In genomic region chr7:141468522-141469211, GRCm38 (mm10) we compare ENCODE assay signal across 8 mouse cellular contexts. TPM values are rescaled to one million over a fixed set of nuclear protein-coding genes. Genes with fewer than 3 reads are reported as not detected.
DNase-seq lines count a peak whose midpoint lies in the region; ATAC-seq and TF ChIP-seq lines count a peak whose summit lies in the region.

No protein-coding gene starts in this region.

- peaks cover 61% of the 10 kb centered on the region for H3K4me1 ChIP-seq in embryonic facial prominence, embryonic 13.5 days
- H3K4me1 ChIP-seq in heart, embryonic 15.5 days (replicated peaks), result peaks cover 60% of the 10 kb centered on the region
- H3K4me1 ChIP-seq in small intestine, adult 2 months (ENCODE audit: control insufficient read depth, insufficient read depth, insufficient read length, low read length), result peaks cover 33% of the 10 kb centered on the region

- peaks cover 31% of the 10 kb centered on the region for H3K27me3 ChIP-seq in embryonic facial prominence, embryonic 13.5 days
- peaks cover 22% of the 10 kb centered on the region for H3K27me3 ChIP-seq in heart, embryonic 15.5 days
- H3K27me3 ChIP-seq in small intestine, adult 2 months (ENCODE audit: control insufficient read depth, insufficient read depth, low read length), result no peaks in the 10 kb centered on the region

- no peaks in the 10 kb centered on the region for H3K9me3 ChIP-seq in embryonic facial prominence, embryonic 13.5 days
- H3K9me3 ChIP-seq in heart, embryonic 15.5 days (replicated peaks), result no peaks in the 10 kb centered on the region

- peak; percentile 46 for ATAC-seq in embryonic facial prominence, embryonic 13.5 days (ENCODE audit: insufficient number of reproducible peaks, insufficient read depth, low FRiP score, low TSS enrichment, low read depth)
- peak; percentile 57 for ATAC-seq in heart, embryonic 15.5 days (replicated peaks; ENCODE audit: insufficient number of reproducible peaks, insufficient read depth, low FRiP score, low read depth)

- no peak for TF ChIP-seq POLR2A in small intestine, adult 2 months (IDR thresholded peaks at IDR 0.05; ENCODE audit: low read depth, low read length)

- H3K36me3 ChIP-seq in embryonic facial prominence, embryonic 13.5 days, result peaks cover 36% of the 10 kb centered on the region
- peaks cover 32% of the 10 kb centered on the region for H3K36me3 ChIP-seq in heart, embryonic 15.5 days
- H3K36me3 ChIP-seq in small intestine, adult 2 months (ENCODE audit: control insufficient read depth, insufficient read depth, low read length), result peaks cover 27% of the 10 kb centered on the region

- intact Hi-C loops in gastrocnemius, adult 2 months (cut with DNase I), result no loop called here

- H3K27ac ChIP-seq in gastrocnemius, adult 2 months, result peak overlapping the region; percentile 94
- H3K27ac ChIP-seq in embryonic facial prominence, embryonic 13.5 days, result peak overlapping the region; percentile 84
- H3K27ac ChIP-seq in heart, embryonic 15.5 days, result peak overlapping the region; percentile 96
- peak overlapping the region; percentile 87 for H3K27ac ChIP-seq in small intestine, adult 2 months (ENCODE audit: insufficient read depth, low read depth, low read length)

- peak; percentile 60 for TF ChIP-seq CTCF in gastrocnemius, adult 2 months (IDR thresholded peaks at IDR 0.05)
- peak; percentile 42; the same call in 1 of the 2 replicates for TF ChIP-seq CTCF in small intestine, adult 2 months (IDR thresholded peaks at IDR 0.05; ENCODE audit: extremely low read depth, insufficient read length, insufficient replicate concordance, low read depth, low read length)

- H3K4me3 ChIP-seq in gastrocnemius, adult 2 months, result peak overlapping the region; percentile 87
- H3K4me3 ChIP-seq in embryonic facial prominence, embryonic 13.5 days, result peak overlapping the region; percentile 70
- H3K4me3 ChIP-seq in heart, embryonic 15.5 days, result peak overlapping the region; percentile 69
- H3K4me3 ChIP-seq in small intestine, adult 2 months (ENCODE audit: low read depth, low read length), result peak overlapping the region; percentile 76

- H3K4me2 ChIP-seq in embryonic facial prominence, embryonic 13.5 days, result peak overlapping the region; percentile 75
- H3K4me2 ChIP-seq in heart, embryonic 15.5 days, result peak overlapping the region; percentile 91

- peak overlapping the region; percentile 85 for H3K9ac ChIP-seq in embryonic facial prominence, embryonic 13.5 days
- H3K9ac ChIP-seq in heart, embryonic 15.5 days, result peak overlapping the region; percentile 85

- 6% methylated on average over 8 of the region's 8 CpGs for WGBS in embryonic facial prominence, embryonic 13.5 days
- 2% methylated on average over 8 of the region's 8 CpGs for WGBS in heart, embryonic 15.5 days
- 4% methylated on average over 8 of the region's 8 CpGs for WGBS in small intestine, adult 2 months

- peak; percentile 72 for DNase-seq in gastrocnemius, adult 2 months
- no peak for DNase-seq in gastrocnemius, postnatal 4 days (ENCODE audit: low spot score in 2 of 2)
- peak; percentile 59 to 72 for DNase-seq in adrenal gland, adult 18-20 months (ENCODE audit: low spot score in 2 of 2)
- DNase-seq in kidney, postnatal 10 days, result peak; percentile 82
- DNase-seq in lung, postnatal 25 days (ENCODE audit: low spot score), result peak; percentile 87

RNA-seq across cellular contexts. Expression of gene Cd151, which starts 1.5 kb away (rescaled TPM):
- total RNA-seq in gastrocnemius, adult 2 months (2021), result 10 to 100 TPM; 83.2 to 90.2 TPM
- total RNA-seq in gastrocnemius, postnatal 4 days (2021), result 10 to 100 TPM; 87.2 to 88.8 TPM
- 100 to 1,000 TPM; 317 to 379 TPM for total RNA-seq in adrenal gland, adult 18-20 months (2021)
- 16.5 and 16.6 TPM in 2 replicates for polyA plus RNA-seq in embryonic facial prominence, embryonic 13.5 days (2015; fragmentation: Nextera tagmentation; extraction: Ambion mirVana)
- polyA plus RNA-seq in heart, embryonic 15.5 days (2015; fragmentation: Nextera tagmentation; extraction: Ambion mirVana), result 28.7 and 35.2 TPM in 2 replicates
- 209 and 414 TPM in 2 replicates for polyA plus RNA-seq in small intestine, adult 2 months (2012; rRNA removed)

RNA-seq across cellular contexts. Expression of gene Polr2l, which starts 6.3 kb away (rescaled TPM):
- total RNA-seq in gastrocnemius, adult 2 months (2021), result 10 to 100 TPM; 55.5 to 58.8 TPM
- 10 to 100 TPM; 35.3 to 35.9 TPM for total RNA-seq in gastrocnemius, postnatal 4 days (2021)
- 100 to 1,000 TPM; 104 to 114 TPM for total RNA-seq in adrenal gland, adult 18-20 months (2021)
- polyA plus RNA-seq in embryonic facial prominence, embryonic 13.5 days (2015; fragmentation: Nextera tagmentation; extraction: Ambion mirVana), result 64.5 and 70.3 TPM in 2 replicates
- 59.5 and 63.5 TPM in 2 replicates for polyA plus RNA-seq in heart, embryonic 15.5 days (2015; fragmentation: Nextera tagmentation; extraction: Ambion mirVana)
- 29.9 and 30.2 TPM in 2 replicates for polyA plus RNA-seq in small intestine, adult 2 months (2012; rRNA removed)

RNA-seq across cellular contexts. Expression of gene Tspan4, which starts 6.4 kb away (rescaled TPM):
- 1 to 10 TPM; 7.6 to 8.2 TPM for total RNA-seq in gastrocnemius, adult 2 months (2021)
- total RNA-seq in gastrocnemius, postnatal 4 days (2021), result 10 to 100 TPM; 19.6 to 19.7 TPM
- total RNA-seq in adrenal gland, adult 18-20 months (2021), result 10 to 100 TPM; 49.6 to 61.3 TPM
- polyA plus RNA-seq in embryonic facial prominence, embryonic 13.5 days (2015; fragmentation: Nextera tagmentation; extraction: Ambion mirVana), result 46.4 and 55.6 TPM in 2 replicates
- 48.9 and 62.8 TPM in 2 replicates for polyA plus RNA-seq in heart, embryonic 15.5 days (2015; fragmentation: Nextera tagmentation; extraction: Ambion mirVana)
- 15.7 and 16.1 TPM in 2 replicates for polyA plus RNA-seq in small intestine, adult 2 months (2012; rRNA removed)

RNA-seq across cellular contexts. Expression of gene Cracr2b, which starts 7.8 kb away (rescaled TPM):
- 1 to 10 TPM; 6.1 to 6.3 TPM for total RNA-seq in gastrocnemius, adult 2 months (2021)
- 1 to 10 TPM; 8.9 to 9.3 TPM for total RNA-seq in gastrocnemius, postnatal 4 days (2021)
- 10 to 100 TPM; 11.2 to 12.5 TPM for total RNA-seq in adrenal gland, adult 18-20 months (2021)
- polyA plus RNA-seq in embryonic facial prominence, embryonic 13.5 days (2015; fragmentation: Nextera tagmentation; extraction: Ambion mirVana), result 11.5 and 12.7 TPM in 2 replicates
- 24.9 and 26.2 TPM in 2 replicates for polyA plus RNA-seq in heart, embryonic 15.5 days (2015; fragmentation: Nextera tagmentation; extraction: Ambion mirVana)
- polyA plus RNA-seq in small intestine, adult 2 months (2012; rRNA removed), result 32.6 and 57.1 TPM in 2 replicates

RNA-seq across cellular contexts. Expression of gene Pnpla2, which starts 13.7 kb away (rescaled TPM):
- 100 to 1,000 TPM; 345 to 348 TPM for total RNA-seq in gastrocnemius, adult 2 months (2021)
- 100 to 1,000 TPM in 1 of 2 experiments, 10 to 100 TPM in 1; 98.6 to 133 TPM for total RNA-seq in gastrocnemius, postnatal 4 days (2021)
- total RNA-seq in adrenal gland, adult 18-20 months (2021), result 1,000 to 10,000 TPM in 1 of 2 experiments, 100 to 1,000 TPM in 1; 739 to 1,290 TPM
- polyA plus RNA-seq in embryonic facial prominence, embryonic 13.5 days (2015; fragmentation: Nextera tagmentation; extraction: Ambion mirVana), result 13.4 and 13.5 TPM in 2 replicates
- 56.3 and 57.5 TPM in 2 replicates for polyA plus RNA-seq in heart, embryonic 15.5 days (2015; fragmentation: Nextera tagmentation; extraction: Ambion mirVana)
- 86.0 and 319 TPM in 2 replicates for polyA plus RNA-seq in small intestine, adult 2 months (2012; rRNA removed)

Comparison
In these comparisons a context has a peak if more than half of its experiments do, and no peak if none do; other contexts are left out.
1. DNase-seq: peak in gastrocnemius, adult 2 months (single experiment), adrenal gland, adult 18-20 months (2 of 2), kidney, postnatal 10 days (single experiment) and lung, postnatal 25 days (single experiment); none in gastrocnemius, postnatal 4 days (0 of 2).
2. Peak in every context shown above with its lines, with median percentiles within 50 percentile points of each other: H3K27ac ChIP-seq and H3K4me3 ChIP-seq.